Mouse (Mus musculus) megakaryocyte progenitor cell, adult 5-6 weeks (primary cell): ENCODE data around the gene Gm49352. TPM values are rescaled to one million over a fixed set of nuclear protein-coding genes. Genes with fewer than 3 reads are reported as not detected.
"Not testable (repeated sequence)": the region's sequence is repeated elsewhere in the genome, so short reads cannot be mapped to it uniquely, and the experiment has no call there.

Source experiments
- ATAC-seq: replicated peaks from 2 replicates; pipeline ENCODE4 v1.8.0; 2016; ENCODE audit warnings: mild to moderate bottlenecking, moderate TSS enrichment, inconsistent platforms; ENCODE audit not compliant: poor library complexity
- total RNA-seq, 2 experiments: library from RNA; stranded (forward) in 1 of 2; stranded (reverse) in 1 of 2; fragments of 157-497, 149-512 nt in 1 of 2; fragments of 200-1000 nt in 1 of 2; gene quantifications; 2 replicates each; pipeline versions ENCODE4 v1.2.3 to v1.2.4; 2015 to 2017

Gene Gm49352
- not detected in 2 replicates for total RNA-seq (2015)
- total RNA-seq (2017) = not detected in 2 replicates

DNA sequence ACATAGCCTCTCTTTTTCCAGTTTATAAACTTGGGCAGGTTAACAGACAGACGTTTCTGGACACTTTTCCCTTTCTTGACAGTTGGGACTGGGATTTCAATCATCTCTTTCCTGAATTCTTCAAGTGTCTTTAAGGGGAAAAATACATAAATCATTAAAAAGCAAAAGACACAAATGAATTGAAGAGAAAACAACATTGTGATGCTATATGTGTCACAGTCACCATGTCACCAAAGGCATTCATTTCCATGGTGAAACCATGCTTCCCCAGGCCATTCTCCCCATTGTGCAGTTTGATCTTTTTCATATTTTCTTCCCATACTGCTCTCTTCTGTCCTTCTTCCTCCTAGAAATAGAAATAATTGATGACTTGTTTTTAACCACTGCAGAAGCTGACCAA, at the start of gene Gm49352:
Gene Gm49352 (minus strand): TSS at position 101 of the 400 bp plus-strand sequence.
- not testable (repeated sequence) for ATAC-seq

DNA sequence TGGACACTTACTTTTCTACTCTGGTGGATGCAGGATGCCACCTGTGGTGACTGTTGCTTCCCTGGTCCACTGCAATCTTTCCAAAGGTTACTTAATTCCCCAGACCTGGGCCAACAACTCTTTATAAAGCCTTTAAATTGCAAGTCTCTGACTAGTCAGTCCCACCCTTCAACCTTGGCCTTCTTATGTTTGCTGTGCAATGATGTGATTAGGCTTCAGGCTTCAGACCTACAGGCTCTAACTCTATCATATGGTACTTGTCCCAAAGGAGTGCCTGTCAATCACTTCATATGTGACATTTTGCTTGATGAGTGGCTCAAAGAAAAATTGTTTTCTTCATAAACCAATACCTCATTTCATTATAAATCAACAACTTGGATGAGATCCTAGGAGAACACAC, 2.1 kb upstream of the Gm49352 start, which contains the start of gene Cts3:
Gene Cts3 (minus strand): TSS at position 101 of the 400 bp plus-strand sequence.
- no peak for ATAC-seq

DNA sequence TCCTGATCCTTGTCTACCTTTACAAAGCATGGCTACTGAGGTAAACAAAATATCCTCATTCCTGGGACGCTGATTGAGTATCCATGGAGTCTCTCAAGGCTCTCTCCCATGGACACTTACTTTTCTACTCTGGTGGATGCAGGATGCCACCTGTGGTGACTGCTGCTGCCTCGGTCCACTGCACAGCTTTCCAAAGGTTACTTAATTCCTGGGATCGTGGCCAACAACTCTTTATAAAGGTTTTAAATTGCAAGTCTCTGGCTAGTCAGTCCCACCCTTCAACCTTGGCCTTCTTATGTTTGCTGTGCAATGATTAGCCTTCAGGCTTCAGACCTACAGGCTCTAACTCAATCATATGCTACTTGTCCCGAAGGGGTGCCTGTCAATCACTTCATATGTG, 26.3 kb downstream of the Gm49352 start, which contains the start of gene Ctsm:
Gene Ctsm (minus strand): TSS at position 209 of the 400 bp plus-strand sequence.
- ATAC-seq = no peak

Other genes with a start within 250 kb of the Gm49352 start
- not detected in 2 replicates for gene Cts7, start 210.0 kb downstream of the Gm49352 start, total RNA-seq (2015)
- gene Cts7, start 210.0 kb downstream of the Gm49352 start, total RNA-seq (2017) = not detected in 2 replicates
- gene Ctsm, start 26.3 kb downstream of the Gm49352 start, total RNA-seq (2015) = not detected in 2 replicates
- not detected in 2 replicates for gene Ctsm, start 26.3 kb downstream of the Gm49352 start, total RNA-seq (2017)
- gene Cts3, start 2.0 kb upstream of the Gm49352 start, total RNA-seq (2015) = not detected in 2 replicates
- gene Cts3, start 2.0 kb upstream of the Gm49352 start, total RNA-seq (2017) = not detected in 2 replicates